Mouse (Mus musculus) heart, embryonic 15.5 days (tissue): ENCODE results near the gene Far1. TPM values are rescaled to one million over a fixed set of nuclear protein-coding genes. Genes with fewer than 3 reads are reported as not detected.
A peak's percentile ranks its signal among the peaks of the same experiment; 100 is the strongest.

Experiments
- ATAC-seq: fragments of 200-750 bp; cut with Nextera tagmentation; replicated peaks from 2 replicates; pipeline ENCODE4 v1.8.0; 2017; ENCODE audit warnings: low read depth, moderate TSS enrichment; ENCODE audit not compliant: insufficient number of reproducible peaks, insufficient read depth, low FRiP score
- H3K27ac ChIP-seq: fragments of 300-500 bp; sonication (generic); 2 replicates; pipeline ENCODE4 v1.5.1; 2015; ENCODE audit warnings: mild to moderate bottlenecking, inconsistent platforms
- H3K27me3 ChIP-seq: fragments of 300-500 bp; sonication (generic); 2 replicates; pipeline ENCODE4 v1.6.1; 2015; ENCODE audit warnings: inconsistent platforms
- H3K36me3 ChIP-seq: fragments of 300-500 bp; sonication (generic); 2 replicates; pipeline ENCODE4 v1.6.1; 2015; ENCODE audit warnings: mild to moderate bottlenecking, inconsistent platforms
- H3K4me1 ChIP-seq: fragments of 300-500 bp; sonication (generic); replicated peaks from 2 replicates; pipeline ENCODE4 v1.6.1; 2015; ENCODE audit warnings: inconsistent platforms
- H3K4me2 ChIP-seq: fragments of 300-500 bp; sonication (generic); 2 replicates; pipeline ENCODE4 v1.6.1; 2015; ENCODE audit warnings: inconsistent platforms, mild to moderate bottlenecking, moderate library complexity
- H3K4me3 ChIP-seq: fragments of 300-500 bp; sonication (generic); 2 replicates; pipeline ENCODE4 v1.5.1; 2015; ENCODE audit warnings: mild to moderate bottlenecking, inconsistent platforms
- H3K9ac ChIP-seq: fragments of 300-500 bp; sonication (generic); 2 replicates; pipeline ENCODE4 v1.6.1; 2015; ENCODE audit warnings: mild to moderate bottlenecking, inconsistent platforms
- H3K9me3 ChIP-seq: fragments of 300-500 bp; sonication (generic); replicated peaks from 2 replicates; pipeline ENCODE4 v1.6.1; 2016; ENCODE audit warnings: inconsistent platforms
- WGBS: fragments of 180-500 bp; shearing (Covaris S2); methylation state at CpG from one replicate; pipeline ENCODE4 v1.1.7; 2015; ENCODE audit warnings: mixed read lengths; 5-methylcytosine and 5-hydroxymethylcytosine counted together
- polyA plus RNA-seq: library from polyadenylated mRNA; unstranded; fragments of >200 nt; fragmentation: Nextera tagmentation; extraction: Ambion mirVana; gene quantifications from 2 replicates; pipeline ENCODE4 v1.2.1, GENCODE M21; 2015

The Far1 gene
- polyA plus RNA-seq, 1 experiment from 2014 or later, result 43.5 TPM

DNA sequence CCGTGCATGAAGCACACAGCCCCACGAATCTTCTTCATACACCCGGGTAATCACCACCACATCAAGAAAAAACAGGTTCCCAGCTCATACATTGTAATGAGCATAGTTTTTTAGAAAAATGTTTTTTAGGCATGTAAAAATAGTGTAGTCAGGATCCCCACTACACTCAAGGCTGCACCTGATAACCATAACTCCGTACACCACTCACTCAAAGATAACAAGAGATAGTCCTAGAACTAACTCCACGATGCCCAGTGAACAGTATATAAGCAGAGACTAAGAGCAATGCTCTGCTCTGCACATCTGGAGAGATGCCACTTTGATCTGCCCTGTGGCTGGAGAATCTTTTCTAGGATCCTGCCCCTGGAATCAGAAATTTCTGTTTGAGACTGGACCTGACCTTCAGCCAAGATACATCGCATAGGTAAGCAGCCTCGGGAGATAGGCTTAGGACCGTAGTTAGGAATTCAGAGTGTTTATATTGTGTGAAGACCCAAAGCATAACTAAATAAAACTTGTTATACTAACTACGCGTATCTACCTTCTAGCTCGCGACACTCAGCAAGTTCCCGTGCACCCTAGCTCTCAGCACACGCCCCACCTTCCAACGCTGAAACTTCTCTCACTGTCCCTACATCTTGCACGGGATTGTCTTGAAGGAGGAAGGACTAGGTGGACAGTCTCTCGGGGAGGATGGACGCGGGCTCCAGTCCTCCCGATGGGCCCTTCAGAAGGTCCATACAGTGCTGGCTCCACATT, 928 bp upstream of the Far1 start:
- 11% methylated on average over 20 of the region's 20 CpGs for WGBS
- ATAC-seq, result no peak

GRCm38 (mm10) chr7:113513963-113514649, 472 bp downstream of the Far1 start:
- H3K9me3 ChIP-seq, result no peaks in the 10 kb centered on the region
- peak overlapping the region; percentile 87 for H3K4me3 ChIP-seq
- peak overlapping the region; percentile 84 for H3K4me2 ChIP-seq
- 0% methylated on average over 45 of the region's 45 CpGs for WGBS
- H3K4me1 ChIP-seq, result peaks cover 7% of the 10 kb centered on the region; the same call in 1 of the 2 replicates
- no peaks in the 10 kb centered on the region for H3K36me3 ChIP-seq
- ATAC-seq, result peak; percentile 77
- H3K27me3 ChIP-seq, result 0 out of 2 replicates have a peak, but pooled peaks cover 5% of the 10 kb centered on the region
- H3K27ac ChIP-seq, result peak overlapping the region; percentile 92
- H3K9ac ChIP-seq, result peak overlapping the region; percentile 86

More for the DNA sequence above, 928 bp upstream of the Far1 start:
- H3K27ac ChIP-seq, result peak overlapping the region; percentile 80
- peak overlapping the region; percentile 87 for H3K4me3 ChIP-seq
- peak overlapping the region; percentile 84 for H3K4me2 ChIP-seq
- peak overlapping the region; percentile 75 for H3K9ac ChIP-seq
- H3K27me3 ChIP-seq, result 0 out of 2 replicates have a peak, but pooled peaks cover 5% of the 10 kb centered on the region
- peaks cover 7% of the 10 kb centered on the region; the same call in 1 of the 2 replicates for H3K4me1 ChIP-seq
- no peaks in the 10 kb centered on the region for H3K9me3 ChIP-seq
- H3K36me3 ChIP-seq, result no peaks in the 10 kb centered on the region

- Histone ChIP-seq H3K9ac (no peak overlapping the region), H3K36me3 (no peaks in the 10 kb centered on the region), H3K27me3 (0 out of 2 replicates have a peak, but pooled peaks cover 5% of the 10 kb centered on the region), H3K27ac (no peak overlapping the region), H3K4me3 (no peak overlapping the region), H3K4me2 (no peak overlapping the region), H3K4me1 (peaks cover 7% of the 10 kb centered on the region; the same call in 1 of the 2 replicates), H3K9me3 (no peaks in the 10 kb centered on the region)
- ATAC-seq, result no peak
- 90% methylated on average over 4 of the region's 4 CpGs for WGBS
These were observed 2.2 kb downstream of the Far1 start for GRCm38 (mm10) chr7:113515831-113516230.

DNA sequence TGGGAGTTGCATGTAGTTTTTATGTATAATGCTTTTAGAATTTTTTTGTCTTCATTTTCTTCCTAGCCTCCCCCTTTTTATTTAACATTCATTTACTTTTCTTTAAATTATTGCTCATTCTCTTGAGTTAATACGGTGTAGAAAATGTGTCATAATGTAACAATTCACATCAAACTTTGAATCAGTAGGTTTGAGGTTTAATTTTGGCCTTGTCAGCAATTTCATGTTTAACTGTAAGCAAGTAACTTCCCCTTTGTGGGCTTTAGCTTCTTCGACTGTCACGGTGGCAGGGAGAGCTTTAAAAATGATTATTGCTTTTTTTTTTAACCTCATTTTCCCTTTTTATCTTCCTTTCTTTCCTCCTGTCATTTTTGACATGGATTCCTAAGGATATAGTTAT, 4.8 kb downstream of the Far1 start:
- no peak for ATAC-seq
- Histone ChIP-seq H3K9ac (no peak overlapping the region), H3K27me3 (no peaks in the 10 kb centered on the region), H3K36me3 (no peaks in the 10 kb centered on the region), H3K4me2 (no peak overlapping the region), H3K27ac (no peak overlapping the region), H3K9me3 (no peaks in the 10 kb centered on the region), H3K4me1 (0 out of 2 replicates have a peak, but pooled peaks cover 4% of the 10 kb centered on the region), H3K4me3 (no peak overlapping the region)
- WGBS, result 70% methylated on average over 3 of the region's 3 CpGs

GRCm38 (mm10) chr7:113518961-113519360, 5.3 kb downstream of the Far1 start:
- no peak overlapping the region for H3K4me3 ChIP-seq
- WGBS, result 82% methylated on average over 2 of the region's 2 CpGs
- no peak overlapping the region for H3K27ac ChIP-seq
- H3K27me3 ChIP-seq, result no peaks in the 10 kb centered on the region
- H3K4me1 ChIP-seq, result 0 out of 2 replicates have a peak, but pooled peaks cover 4% of the 10 kb centered on the region
- no peaks in the 10 kb centered on the region for H3K9me3 ChIP-seq
- H3K9ac ChIP-seq, result no peak overlapping the region
- ATAC-seq, result no peak
- no peak overlapping the region for H3K4me2 ChIP-seq
- H3K36me3 ChIP-seq, result no peaks in the 10 kb centered on the region

DNA sequence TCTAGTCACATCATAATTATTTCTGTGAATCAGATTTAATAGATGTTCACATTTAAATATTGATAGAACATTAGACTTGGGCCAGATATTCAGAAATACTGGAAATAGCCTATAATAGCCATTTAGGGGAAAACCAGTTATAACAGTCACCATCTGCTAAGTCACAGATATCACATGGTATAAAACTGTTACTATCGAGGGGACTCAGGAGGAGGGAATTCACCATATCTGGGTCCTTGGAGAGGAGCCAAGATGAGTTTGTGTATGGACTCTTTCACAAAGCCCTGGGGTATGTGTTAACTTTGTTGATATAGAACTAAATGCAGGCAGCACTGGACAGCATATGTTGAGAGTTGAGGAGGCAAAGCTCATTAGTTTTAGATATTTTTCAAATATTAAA, 29.5 kb downstream of the Far1 start:
- H3K27me3 ChIP-seq, result no peaks in the 10 kb centered on the region
- 17% methylated on average over 1 of the region's 1 CpGs for WGBS
- no peaks in the 10 kb centered on the region for H3K9me3 ChIP-seq
- no peak overlapping the region for H3K4me2 ChIP-seq
- no peak overlapping the region for H3K27ac ChIP-seq
- H3K9ac ChIP-seq, result no peak overlapping the region
- H3K36me3 ChIP-seq, result peaks cover 13% of the 10 kb centered on the region
- H3K4me1 ChIP-seq, result no peaks in the 10 kb centered on the region
- no peak overlapping the region for H3K4me3 ChIP-seq
- no peak for ATAC-seq

- H3K27me3 ChIP-seq, result no peaks in the 10 kb centered on the region
- ATAC-seq, result no peak
- no peak overlapping the region for H3K4me2 ChIP-seq
- peaks cover 16% of the 10 kb centered on the region for H3K36me3 ChIP-seq
- no peak overlapping the region for H3K4me3 ChIP-seq
- H3K9ac ChIP-seq, result no peak overlapping the region
- H3K27ac ChIP-seq, result no peak overlapping the region
- H3K9me3 ChIP-seq, result no peaks in the 10 kb centered on the region
- H3K4me1 ChIP-seq, result no peaks in the 10 kb centered on the region
These were observed 38.3 kb downstream of the Far1 start for GRCm38 (mm10) chr7:113551742-113552463.

- Histone ChIP-seq H3K9ac (no peak overlapping the region), H3K4me3 (no peak overlapping the region), H3K27ac (no peak overlapping the region), H3K9me3 (no peaks in the 10 kb centered on the region), H3K4me2 (no peak overlapping the region), H3K27me3 (no peaks in the 10 kb centered on the region), H3K36me3 (peaks cover 13% of the 10 kb centered on the region), H3K4me1 (no peaks in the 10 kb centered on the region)
- WGBS, result 49% methylated on average over 2 of the region's 2 CpGs
- no peak for ATAC-seq
These were observed 38.9 kb downstream of the Far1 start for GRCm38 (mm10) chr7:113552508-113552907.

- no peaks in the 10 kb centered on the region for H3K27me3 ChIP-seq
- no peak overlapping the region for H3K4me2 ChIP-seq
- no peak for ATAC-seq
- no peak overlapping the region for H3K4me3 ChIP-seq
- no peaks in the 10 kb centered on the region for H3K4me1 ChIP-seq
- H3K9ac ChIP-seq, result no peak overlapping the region
- H3K36me3 ChIP-seq, result peaks cover 8% of the 10 kb centered on the region; the same call in 1 of the 2 replicates
- 71% methylated on average over 1 of the region's 1 CpGs for WGBS
- H3K27ac ChIP-seq, result no peak overlapping the region
- no peaks in the 10 kb centered on the region for H3K9me3 ChIP-seq
These were observed 42.5 kb downstream of the Far1 start for GRCm38 (mm10) chr7:113556138-113556537.

- Histone ChIP-seq H3K4me1 (0 out of 2 replicates have a peak, but pooled peaks cover 4% of the 10 kb centered on the region), H3K9ac (no peak overlapping the region), H3K27ac (no peak overlapping the region), H3K27me3 (no peaks in the 10 kb centered on the region), H3K9me3 (no peaks in the 10 kb centered on the region), H3K4me3 (no peak overlapping the region), H3K36me3 (peaks cover 10% of the 10 kb centered on the region), H3K4me2 (no peak overlapping the region)
- WGBS, result 62% methylated on average over 1 of the region's 1 CpGs
- ATAC-seq, result no peak
These were observed 53.3 kb downstream of the Far1 start for GRCm38 (mm10) chr7:113566892-113567291.

- Histone ChIP-seq H3K4me1 (0 out of 2 replicates have a peak, but pooled peaks cover 4% of the 10 kb centered on the region), H3K9me3 (no peaks in the 10 kb centered on the region), H3K27ac (peak overlapping the region; percentile 58), H3K36me3 (peaks cover 10% of the 10 kb centered on the region), H3K4me2 (no peak overlapping the region), H3K4me3 (no peak overlapping the region), H3K27me3 (no peaks in the 10 kb centered on the region), H3K9ac (no peak overlapping the region)
- 54% methylated on average over 6 of the region's 6 CpGs for WGBS
- no peak for ATAC-seq
These were observed 57.5 kb downstream of the Far1 start for GRCm38 (mm10) chr7:113571121-113571520.
